Mouse (Mus musculus) midbrain, embryonic 15.5 days (tissue): ENCODE data around the gene Bloc1s1. TPM values are rescaled to one million over a fixed set of nuclear protein-coding genes. Genes with fewer than 3 reads are reported as not detected.
A peak's percentile ranks its signal among the peaks of the same experiment; 100 is the strongest.

ENCODE experiments used
- ATAC-seq: fragments of 200-750 bp; cut with Nextera tagmentation; replicated peaks from 2 replicates; pipeline ENCODE4 v1.8.0; 2017; ENCODE audit warnings: moderate TSS enrichment
- H3K27ac ChIP-seq: fragments of 300-500 bp; sonication (generic); 2 replicates; pipeline ENCODE4 v1.5.1; 2015; ENCODE audit warnings: mild to moderate bottlenecking, inconsistent platforms
- H3K27me3 ChIP-seq: fragments of 300-500 bp; sonication (generic); replicated peaks from 2 replicates; pipeline ENCODE4 v1.6.1; 2015; ENCODE audit warnings: inconsistent platforms
- H3K36me3 ChIP-seq: fragments of 300-500 bp; sonication (generic); replicated peaks from 2 replicates; pipeline ENCODE4 v1.6.1; 2015; ENCODE audit warnings: inconsistent platforms
- H3K4me1 ChIP-seq: fragments of 300-500 bp; sonication (generic); 2 replicates; pipeline ENCODE4 v1.6.1; 2015; ENCODE audit warnings: inconsistent platforms
- H3K4me2 ChIP-seq: fragments of 300-500 bp; sonication (generic); 2 replicates; pipeline ENCODE4 v1.6.1; 2015; ENCODE audit warnings: inconsistent platforms, mild to moderate bottlenecking, moderate library complexity
- H3K4me3 ChIP-seq: fragments of 300-500 bp; sonication (generic); 2 replicates; pipeline ENCODE4 v1.5.1; 2015; ENCODE audit warnings: mild to moderate bottlenecking, inconsistent platforms
- H3K9ac ChIP-seq: fragments of 300-500 bp; sonication (generic); 2 replicates; pipeline ENCODE4 v1.6.1; 2015; ENCODE audit warnings: mild to moderate bottlenecking, inconsistent platforms
- H3K9me3 ChIP-seq: fragments of 300-500 bp; sonication (generic); 2 replicates; pipeline ENCODE4 v1.6.1; 2016; ENCODE audit warnings: inconsistent platforms
- WGBS: fragments of 180-500 bp; shearing (Covaris S2); methylation state at CpG from one replicate; pipeline ENCODE4 v1.1.7; 2015; ENCODE audit warnings: mixed read lengths; 5-methylcytosine and 5-hydroxymethylcytosine counted together
- polyA plus RNA-seq: library from polyadenylated mRNA; unstranded; fragments of >200 nt; fragmentation: Nextera tagmentation; extraction: Ambion mirVana; gene quantifications from 2 replicates; pipeline ENCODE4 v1.2.1, GENCODE M21; 2015

The Bloc1s1 gene
- polyA plus RNA-seq, 1 experiment from 2014 or later, result 259 TPM

DNA sequence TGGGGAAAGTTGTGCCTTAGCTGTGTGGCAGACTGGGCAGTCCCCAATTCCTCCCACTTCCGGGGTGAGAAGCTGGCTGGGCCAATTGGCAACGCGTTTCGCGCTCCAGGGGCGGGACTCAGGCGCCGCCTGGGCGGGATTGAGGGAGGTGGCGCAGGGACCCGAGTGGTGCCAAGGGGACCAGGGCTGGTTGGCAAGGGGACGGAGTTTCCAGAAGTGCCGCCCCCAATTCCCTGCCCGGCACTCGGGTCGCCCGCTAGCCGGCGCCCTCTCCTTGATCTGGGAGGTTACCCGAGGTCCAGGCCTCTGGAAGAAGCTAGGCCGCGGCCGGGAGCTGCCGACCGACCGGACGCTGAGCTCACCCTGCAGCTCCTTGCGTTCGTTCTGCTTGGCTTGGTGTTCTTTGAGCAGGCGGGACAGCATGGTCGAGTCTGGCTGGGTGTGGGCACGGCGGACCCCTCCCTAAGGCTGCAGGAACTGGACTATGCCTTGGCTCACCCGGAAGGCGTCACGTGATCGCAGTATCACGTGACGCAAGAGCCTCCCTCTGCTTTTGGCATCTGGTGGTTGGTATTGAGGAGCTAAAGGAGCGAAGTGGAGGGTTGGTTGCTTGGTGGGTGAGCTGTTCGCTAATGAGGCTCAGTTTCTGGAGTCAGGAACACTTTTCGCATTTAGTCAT lies 683 bp downstream of the Bloc1s1 start:
- H3K9ac ChIP-seq, result peak overlapping the region; percentile 89
- H3K36me3 ChIP-seq, result no peaks in the 10 kb centered on the region
- ATAC-seq, result peak; percentile 96
- peak overlapping the region; percentile 71 for H3K4me2 ChIP-seq
- no peaks in the 10 kb centered on the region for H3K9me3 ChIP-seq
- WGBS, result under 1% methylated on average over 42 of the region's 42 CpGs
- H3K27me3 ChIP-seq, result 0 out of 2 replicates have a peak, but pooled peaks cover under 1% of the 10 kb centered on the region
- H3K4me1 ChIP-seq, result peaks cover 22% of the 10 kb centered on the region
- H3K4me3 ChIP-seq, result peak overlapping the region; percentile 69
- peak overlapping the region; percentile 92 for H3K27ac ChIP-seq

DNA sequence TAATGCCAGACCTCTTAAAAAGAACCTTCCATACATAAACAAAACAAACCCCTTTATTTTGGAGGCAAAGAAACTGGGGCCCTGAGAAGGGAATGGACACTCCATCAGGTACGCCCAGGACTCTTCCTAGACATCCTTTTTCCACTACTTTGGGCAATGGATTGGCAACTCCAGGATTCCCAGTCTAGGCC lies 1.1 kb downstream of the Bloc1s1 start, which contains the start of gene Rdh5:
Gene Rdh5 (minus strand): TSS at position 67 of the 191 bp plus-strand sequence.
- peaks cover 22% of the 10 kb centered on the region for H3K4me1 ChIP-seq
- WGBS, result 17% methylated on average over 1 of the region's 1 CpGs
- peak within 1 kb of the TSS; percentile 92 for H3K27ac ChIP-seq

DNA sequence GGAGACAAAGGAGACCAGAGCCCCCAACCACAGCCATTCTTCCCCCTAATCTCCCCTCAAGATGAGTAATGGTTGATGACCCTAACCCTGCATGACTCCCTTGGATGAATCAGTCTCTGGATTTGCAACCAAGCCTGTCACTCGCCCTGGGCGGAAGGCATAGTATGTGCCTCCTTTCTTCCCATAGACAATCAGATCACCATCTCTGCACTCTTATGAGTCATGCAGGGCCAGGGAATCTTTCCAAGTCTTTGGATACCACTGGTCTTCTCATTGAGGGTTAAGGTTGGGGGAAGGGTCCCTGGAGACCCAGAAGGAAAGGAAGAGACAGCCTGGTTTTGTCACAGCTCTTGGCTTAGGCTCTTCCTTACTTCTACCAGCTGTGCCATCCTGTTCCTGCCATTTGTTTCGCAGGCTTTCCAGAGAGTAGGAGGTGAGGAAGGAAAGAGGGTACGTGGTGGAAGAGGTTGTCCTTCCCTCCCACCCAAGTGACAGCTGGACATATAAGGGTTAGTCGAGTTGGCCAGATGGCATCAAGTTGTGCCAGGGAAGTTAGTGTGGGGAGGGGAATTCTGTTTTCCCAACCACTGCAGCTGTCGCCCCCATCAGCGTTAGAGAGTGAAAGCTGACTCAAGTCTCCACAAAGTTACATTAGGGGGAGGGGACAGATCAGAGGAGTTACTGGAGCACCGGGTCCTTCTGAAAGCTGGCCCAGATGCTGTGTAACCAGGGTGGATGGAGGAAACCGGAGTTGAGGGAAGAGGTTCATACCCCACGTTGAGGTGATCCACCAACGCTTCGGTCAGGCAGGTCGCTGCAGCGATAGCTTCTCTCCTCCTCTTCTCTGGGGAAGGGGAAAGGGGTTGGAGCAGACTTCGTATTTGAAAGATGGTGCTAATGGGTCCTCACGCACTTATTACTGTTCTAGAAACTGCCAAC lies 1.7 kb downstream of the Bloc1s1 start:
- peaks cover 22% of the 10 kb centered on the region for H3K4me1 ChIP-seq
- H3K27me3 ChIP-seq, result no peaks in the 10 kb centered on the region
- H3K4me3 ChIP-seq, result peak overlapping the region; percentile 69
- peak overlapping the region; percentile 71 for H3K4me2 ChIP-seq
- 77% methylated on average over 16 of the region's 16 CpGs for WGBS
- H3K9me3 ChIP-seq, result no peaks in the 10 kb centered on the region
- ATAC-seq, result peak; percentile 15
- H3K9ac ChIP-seq, result 0 out of 2 replicates have a peak overlapping the region, but pooled peaks have one; percentile 89
- no peaks in the 10 kb centered on the region for H3K36me3 ChIP-seq
- H3K27ac ChIP-seq, result peak overlapping the region; percentile 92; the same call in 1 of the 2 replicates

More for the DNA sequence above, 1.1 kb downstream of the Bloc1s1 start, which contains the start of gene Rdh5:
- ATAC-seq, result no peak
- H3K9ac ChIP-seq, result peak within 1 kb of the TSS; percentile 89
- H3K36me3 ChIP-seq, result no peaks in the 10 kb centered on the region
- no peaks in the 10 kb centered on the region for H3K9me3 ChIP-seq
- no peaks in the 10 kb centered on the region for H3K27me3 ChIP-seq
- H3K4me2 ChIP-seq, result peak within 1 kb of the TSS; percentile 71
- peak within 1 kb of the TSS; percentile 69 for H3K4me3 ChIP-seq

DNA sequence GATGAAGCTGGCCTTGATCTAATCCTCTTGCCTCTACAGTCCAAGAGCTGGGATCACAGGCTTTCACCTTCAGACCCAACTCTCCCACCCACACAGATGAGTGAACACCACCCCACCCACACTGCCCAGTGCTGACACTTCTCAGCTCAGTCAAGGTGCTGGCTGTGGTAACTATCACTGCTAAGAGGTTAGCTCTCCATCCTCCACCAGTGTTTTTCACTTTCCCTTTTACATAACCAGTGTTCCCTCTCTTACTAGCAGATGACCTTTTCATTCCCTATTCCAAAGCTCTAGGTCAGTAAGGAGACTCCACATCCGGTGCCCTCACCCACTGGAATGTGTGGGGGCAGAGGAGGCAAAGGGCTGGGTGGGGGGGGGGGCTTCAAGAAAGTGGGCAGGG lies 2.6 kb downstream of the Bloc1s1 start:
- H3K4me3 ChIP-seq, result no peak overlapping the region
- H3K4me1 ChIP-seq, result peaks cover 22% of the 10 kb centered on the region
- H3K27me3 ChIP-seq, result no peaks in the 10 kb centered on the region
- no peak for ATAC-seq
- WGBS, result 63% methylated on average over 1 of the region's 1 CpGs
- H3K9ac ChIP-seq, result no peak overlapping the region
- H3K9me3 ChIP-seq, result no peaks in the 10 kb centered on the region
- no peaks in the 10 kb centered on the region for H3K36me3 ChIP-seq
- H3K4me2 ChIP-seq, result no peak overlapping the region
- no peak overlapping the region for H3K27ac ChIP-seq

DNA sequence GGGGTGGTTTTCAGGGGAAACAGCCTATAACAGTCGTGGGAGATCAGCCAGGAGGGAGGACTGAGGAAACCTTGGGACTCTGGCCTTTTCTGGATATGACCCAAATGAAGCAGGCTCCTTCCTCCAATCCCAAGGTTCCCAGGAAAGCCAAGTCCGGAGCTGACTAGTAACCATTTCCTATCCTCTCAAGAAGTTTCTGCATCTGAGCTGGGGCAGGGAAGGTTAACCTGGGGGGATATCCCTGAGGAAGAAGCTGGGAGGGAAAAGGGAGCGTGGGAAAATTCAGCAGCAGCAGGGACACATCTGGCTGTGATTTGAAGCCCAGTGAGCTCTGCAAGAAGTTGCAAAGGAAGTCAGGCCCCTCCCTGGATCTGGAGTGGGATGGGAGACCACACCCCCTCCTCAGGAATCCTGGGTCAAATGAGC lies 3.1 kb downstream of the Bloc1s1 start:
- H3K27me3 ChIP-seq, result no peaks in the 10 kb centered on the region
- 0 out of 2 replicates have a peak overlapping the region, but pooled peaks have one; percentile 38 for H3K27ac ChIP-seq
- WGBS, result 83% methylated on average over 3 of the region's 3 CpGs
- H3K9ac ChIP-seq, result no peak overlapping the region
- no peaks in the 10 kb centered on the region for H3K36me3 ChIP-seq
- no peaks in the 10 kb centered on the region for H3K9me3 ChIP-seq
- no peak overlapping the region for H3K4me3 ChIP-seq
- H3K4me1 ChIP-seq, result peaks cover 22% of the 10 kb centered on the region
- no peak for ATAC-seq
- no peak overlapping the region for H3K4me2 ChIP-seq

DNA sequence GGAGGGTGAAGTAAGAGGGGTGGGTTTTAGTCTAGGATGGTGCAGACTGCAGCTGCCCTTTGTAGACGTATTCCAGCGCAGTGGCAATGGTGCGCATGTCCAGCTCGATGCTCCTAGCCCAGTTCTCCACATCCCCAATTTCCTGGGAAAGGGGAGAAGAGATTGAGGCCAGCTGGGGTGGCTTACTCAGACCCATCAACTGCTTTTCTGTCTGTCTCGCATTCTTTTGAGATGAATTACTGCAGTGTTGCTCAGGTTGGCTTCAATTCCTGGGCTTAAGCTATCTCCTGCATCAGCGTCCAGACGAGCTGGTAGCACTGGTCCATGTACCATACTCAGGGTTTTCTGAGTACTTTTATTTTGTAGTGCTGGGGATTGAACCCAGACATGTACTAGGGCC lies 3.9 kb downstream of the Bloc1s1 start:
- no peak overlapping the region for H3K9ac ChIP-seq
- 77% methylated on average over 7 of the region's 7 CpGs for WGBS
- H3K27me3 ChIP-seq, result no peaks in the 10 kb centered on the region
- no peak overlapping the region for H3K4me2 ChIP-seq
- ATAC-seq, result no peak
- no peaks in the 10 kb centered on the region for H3K9me3 ChIP-seq
- H3K36me3 ChIP-seq, result no peaks in the 10 kb centered on the region
- H3K4me3 ChIP-seq, result no peak overlapping the region
- peaks cover 22% of the 10 kb centered on the region for H3K4me1 ChIP-seq
- 0 out of 2 replicates have a peak overlapping the region, but pooled peaks have one; percentile 38 for H3K27ac ChIP-seq

DNA sequence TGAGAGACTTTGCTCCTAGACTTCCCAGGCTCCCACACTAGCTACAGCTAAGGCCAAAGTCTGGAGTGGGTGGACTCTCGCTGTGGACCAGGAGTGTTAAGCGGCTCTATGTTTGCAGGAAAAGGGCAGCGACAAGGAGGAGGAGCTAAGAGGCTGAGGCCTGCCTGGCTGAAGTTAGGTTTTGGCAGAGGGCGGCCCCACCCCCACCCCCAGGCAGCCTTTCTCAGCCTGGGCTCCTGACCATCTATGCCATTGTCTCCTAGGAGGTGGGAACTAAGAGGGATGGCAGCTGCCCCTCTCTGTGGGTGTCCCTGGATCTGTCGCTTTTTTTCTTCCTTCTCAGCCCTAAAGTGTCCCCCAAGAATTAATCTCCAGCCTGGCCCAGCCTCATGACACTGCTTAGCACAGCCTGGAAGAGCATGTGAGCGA lies 4.6 kb downstream of the Bloc1s1 start:
- no peak overlapping the region for H3K9ac ChIP-seq
- ATAC-seq, result no peak
- H3K27ac ChIP-seq, result peak overlapping the region; percentile 60
- WGBS, result 5% methylated on average over 6 of the region's 6 CpGs
- no peaks in the 10 kb centered on the region for H3K27me3 ChIP-seq
- H3K9me3 ChIP-seq, result no peaks in the 10 kb centered on the region
- H3K36me3 ChIP-seq, result no peaks in the 10 kb centered on the region
- H3K4me3 ChIP-seq, result no peak overlapping the region
- no peak overlapping the region for H3K4me2 ChIP-seq
- H3K4me1 ChIP-seq, result peaks cover 21% of the 10 kb centered on the region

DNA sequence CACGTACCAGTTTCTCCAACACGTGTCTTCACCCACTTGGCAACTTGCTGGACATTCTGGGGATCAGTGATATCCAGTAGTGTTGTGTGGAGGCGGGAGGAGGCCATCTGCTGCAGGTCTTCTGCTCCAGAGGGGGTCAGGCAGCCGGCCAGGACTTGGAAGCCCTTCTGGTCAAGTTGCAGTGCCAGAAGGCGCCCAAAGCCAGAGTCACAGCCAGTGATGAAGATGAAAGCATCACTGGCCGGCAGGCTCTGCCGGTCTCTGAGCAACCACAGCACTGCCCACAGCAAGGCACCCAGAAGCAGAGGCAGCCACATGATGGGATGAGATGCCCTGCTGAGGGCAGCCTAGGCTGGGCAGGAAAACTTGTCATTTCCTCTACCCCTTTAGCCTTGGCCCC lies 5.6 kb downstream of the Bloc1s1 start:
- ATAC-seq, result no peak
- no peak overlapping the region for H3K9ac ChIP-seq
- no peak overlapping the region for H3K4me2 ChIP-seq
- H3K9me3 ChIP-seq, result no peaks in the 10 kb centered on the region
- H3K27me3 ChIP-seq, result no peaks in the 10 kb centered on the region
- no peak overlapping the region for H3K4me3 ChIP-seq
- WGBS, result 62% methylated on average over 7 of the region's 7 CpGs
- no peak overlapping the region for H3K27ac ChIP-seq
- H3K36me3 ChIP-seq, result no peaks in the 10 kb centered on the region
- H3K4me1 ChIP-seq, result peaks cover 13% of the 10 kb centered on the region

DNA sequence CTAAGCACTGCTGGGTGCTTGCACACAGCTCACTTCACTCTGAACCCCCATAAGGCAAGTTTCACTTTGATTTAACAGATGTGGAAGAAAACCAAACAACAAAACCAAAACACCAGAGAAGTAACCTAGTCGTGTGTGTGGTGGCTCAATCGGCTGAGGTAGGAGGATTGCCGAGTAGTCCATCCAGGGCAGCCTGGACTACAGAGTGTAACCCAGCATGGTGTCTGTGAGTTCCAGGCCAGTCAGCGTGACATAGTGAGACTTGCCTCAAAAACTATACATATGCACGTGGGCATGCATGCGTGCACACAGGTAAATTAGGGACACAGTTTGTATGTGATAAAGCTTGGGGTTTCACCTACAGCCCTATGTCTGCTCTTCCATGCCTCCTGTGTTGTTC lies 6.4 kb downstream of the Bloc1s1 start:
- H3K4me3 ChIP-seq, result no peak overlapping the region

DNA sequence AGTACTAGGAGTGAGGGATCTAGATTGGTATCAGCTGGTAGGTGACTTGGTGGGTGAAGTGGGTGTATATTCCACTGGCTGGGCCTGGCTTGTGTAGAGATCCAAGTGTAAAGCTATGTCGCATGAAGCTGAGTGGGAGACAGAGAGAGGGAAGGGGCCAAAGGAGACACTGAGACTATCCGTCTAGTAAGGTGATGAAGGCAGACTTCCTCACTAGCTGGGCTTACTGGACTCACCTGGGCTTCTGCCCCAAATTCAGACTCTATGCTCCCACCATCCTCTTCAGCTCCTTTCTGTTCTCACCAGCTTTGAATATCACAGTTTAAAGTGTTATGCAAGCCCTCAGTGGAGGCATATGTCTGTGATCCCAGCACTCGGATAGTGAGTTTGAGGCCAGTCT lies 7.2 kb downstream of the Bloc1s1 start:
- Histone ChIP-seq H3K36me3 (no peaks in the 10 kb centered on the region), H3K9ac (no peak overlapping the region), H3K4me1 (peaks cover 4% of the 10 kb centered on the region), H3K9me3 (no peaks in the 10 kb centered on the region), H3K27ac (no peak overlapping the region), H3K27me3 (no peaks in the 10 kb centered on the region), H3K4me2 (no peak overlapping the region), H3K4me3 (no peak overlapping the region)
- 91% methylated on average over 3 of the region's 3 CpGs for WGBS
- ATAC-seq, result no peak

More for the DNA sequence above, 6.4 kb downstream of the Bloc1s1 start:
- Histone ChIP-seq H3K4me1 (peaks cover 11% of the 10 kb centered on the region), H3K27me3 (no peaks in the 10 kb centered on the region), H3K4me2 (no peak overlapping the region), H3K36me3 (no peaks in the 10 kb centered on the region), H3K27ac (no peak overlapping the region), H3K9ac (no peak overlapping the region), H3K9me3 (no peaks in the 10 kb centered on the region)
- WGBS, result 92% methylated on average over 6 of the region's 6 CpGs
- no peak for ATAC-seq

DNA sequence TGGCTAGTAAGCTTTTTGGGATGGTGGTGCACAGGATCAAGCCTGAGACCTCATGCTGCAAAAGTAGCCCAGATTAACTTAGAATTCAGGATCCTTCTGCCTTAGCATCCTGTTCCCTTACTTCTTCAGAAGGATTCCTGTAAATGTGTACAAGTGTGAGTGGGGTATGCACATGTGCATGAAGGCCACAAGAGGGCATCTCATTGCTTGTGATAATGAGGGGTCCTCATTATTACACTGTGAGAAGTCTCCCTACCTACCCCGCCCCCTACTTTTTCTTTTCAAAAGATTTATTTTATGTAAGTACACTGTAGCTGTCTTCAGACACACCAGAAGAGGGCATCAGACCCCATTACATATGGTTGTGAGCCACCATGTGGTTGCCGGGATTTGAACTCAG lies 8.3 kb downstream of the Bloc1s1 start:
- 91% methylated on average over 2 of the region's 2 CpGs for WGBS
- ATAC-seq, result no peak
- Histone ChIP-seq H3K27ac (no peak overlapping the region), H3K9me3 (no peaks in the 10 kb centered on the region), H3K9ac (no peak overlapping the region), H3K36me3 (no peaks in the 10 kb centered on the region), H3K4me2 (no peak overlapping the region), H3K27me3 (no peaks in the 10 kb centered on the region), H3K4me3 (no peak overlapping the region), H3K4me1 (peaks cover 10% of the 10 kb centered on the region; the same call in 1 of the 2 replicates)

DNA sequence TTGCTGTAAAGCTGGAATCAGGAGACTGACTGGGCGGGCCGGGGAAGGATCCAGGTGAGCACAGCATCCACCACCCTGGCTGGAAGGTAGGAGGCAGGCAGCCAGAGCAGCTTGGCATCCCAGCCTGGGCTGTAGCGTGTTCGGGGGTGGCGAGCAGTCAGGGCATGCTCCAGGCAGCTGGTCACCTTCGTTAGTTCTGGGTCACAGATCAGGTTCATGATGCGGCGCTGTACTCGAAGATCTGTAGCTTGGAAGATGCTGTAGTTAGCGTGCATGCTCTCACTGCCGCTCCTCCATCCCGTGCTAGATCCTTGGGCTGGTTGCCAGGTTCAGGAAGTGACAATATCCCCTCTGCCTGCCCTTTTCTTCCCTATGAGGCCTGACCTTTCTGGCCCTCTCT lies 10.1 kb downstream of the Bloc1s1 start:
- no peak overlapping the region for H3K4me2 ChIP-seq
- H3K9me3 ChIP-seq, result no peaks in the 10 kb centered on the region
- no peak for ATAC-seq
- no peak overlapping the region for H3K9ac ChIP-seq
- WGBS, result 83% methylated on average over 12 of the region's 12 CpGs
- no peaks in the 10 kb centered on the region for H3K27me3 ChIP-seq
- H3K4me3 ChIP-seq, result no peak overlapping the region
- H3K4me1 ChIP-seq, result peaks cover 23% of the 10 kb centered on the region
- no peak overlapping the region for H3K27ac ChIP-seq
- H3K36me3 ChIP-seq, result no peaks in the 10 kb centered on the region
